Mouse (Mus musculus) brown adipose tissue, adult 24 weeks (tissue): ENCODE results near the gene Nnat. TPM values are rescaled to one million over a fixed set of nuclear protein-coding genes. Genes with fewer than 3 reads are reported as not detected.

Experiments used
- H3K27ac ChIP-seq: fragments of 200-500 bp; replicated peaks from 2 replicates; pipeline ENCODE4 v1.5.1; 2012; ENCODE audit warnings: low read depth, mild to moderate bottlenecking, low read length
- H3K4me1 ChIP-seq: fragments of 200-500 bp; 2 replicates; pipeline ENCODE4 v1.6.1; 2012; ENCODE audit warnings: low read length, mixed read lengths; ENCODE audit not compliant: control insufficient read depth, insufficient read depth, insufficient read length
- H3K4me3 ChIP-seq: fragments of 200-500 bp; 2 replicates; pipeline ENCODE4 v1.5.1; 2012; ENCODE audit warnings: low read depth, mild to moderate bottlenecking, low read length, moderate library complexity; ENCODE audit not compliant: insufficient read depth
- polyA plus RNA-seq: library from polyadenylated mRNA; stranded (reverse); fragments of >200 nt; gene quantifications from 2 replicates; pipeline ENCODE4 v1.2.4, GENCODE M21; 2012; ENCODE audit not compliant: missing spikeins, insufficient read depth, insufficient read length

Nnat gene
- polyA plus RNA-seq, 1 experiment = 188 TPM

- H3K4me3 ChIP-seq = no peak overlapping the region
- peak overlapping the region; percentile 15 for H3K27ac ChIP-seq
- peaks cover 20% of the 10 kb centered on the region for H3K4me1 ChIP-seq
Observed at GRCm38 (mm10) chr2:157540073-157540952, 19.6 kb upstream of the Nnat start.

- Histone ChIP-seq H3K4me1 (peaks cover 20% of the 10 kb centered on the region), H3K27ac (no peak overlapping the region; the same call in 1 of the 2 replicates), H3K4me3 (no peak overlapping the region)
Observed at GRCm38 (mm10) chr2:157540953-157541569, 18.8 kb upstream of the Nnat start.

GRCm38 (mm10) chr2:157541631-157542030 lies 18.2 kb upstream of the Nnat start:
- no peak overlapping the region for H3K27ac ChIP-seq
- peaks cover 15% of the 10 kb centered on the region for H3K4me1 ChIP-seq
- H3K4me3 ChIP-seq = no peak overlapping the region

GRCm38 (mm10) chr2:157542415-157542814 lies 17.5 kb upstream of the Nnat start:
- no peak overlapping the region for H3K27ac ChIP-seq
- no peak overlapping the region for H3K4me3 ChIP-seq

GRCm38 (mm10) chr2:157544333-157544888 lies 15.5 kb upstream of the Nnat start:
- no peak overlapping the region for H3K27ac ChIP-seq
- no peak overlapping the region for H3K4me3 ChIP-seq
- H3K4me1 ChIP-seq = peaks cover 5% of the 10 kb centered on the region; the same call in 1 of the 2 replicates

More at GRCm38 (mm10) chr2:157542415-157542814, 17.5 kb upstream of the Nnat start:
- peaks cover 8% of the 10 kb centered on the region; the same call in 1 of the 2 replicates for H3K4me1 ChIP-seq

- Histone ChIP-seq H3K4me1 (peaks cover 6% of the 10 kb centered on the region; the same call in 1 of the 2 replicates), H3K4me3 (no peak overlapping the region), H3K27ac (no peak overlapping the region)
Observed at GRCm38 (mm10) chr2:157546686-157547085, 13.2 kb upstream of the Nnat start.

GRCm38 (mm10) chr2:157550292-157550691 lies 9.6 kb upstream of the Nnat start:
- Histone ChIP-seq H3K4me3 (no peak overlapping the region), H3K27ac (no peak overlapping the region), H3K4me1 (peaks cover 32% of the 10 kb centered on the region)

- Histone ChIP-seq H3K27ac (peak overlapping the region; percentile 74), H3K4me1 (peaks cover 38% of the 10 kb centered on the region)
Observed at GRCm38 (mm10) chr2:157552158-157552886, 7.6 kb upstream of the Nnat start.

GRCm38 (mm10) chr2:157556074-157556698 lies 3.7 kb upstream of the Nnat start:
- Histone ChIP-seq H3K27ac (no peak overlapping the region), H3K4me3 (no peak overlapping the region), H3K4me1 (peaks cover 37% of the 10 kb centered on the region)

More at GRCm38 (mm10) chr2:157552158-157552886, 7.6 kb upstream of the Nnat start:
- no peak overlapping the region for H3K4me3 ChIP-seq

GRCm38 (mm10) chr2:157558051-157558450 lies 1.8 kb upstream of the Nnat start:
- H3K4me1 ChIP-seq = peaks cover 24% of the 10 kb centered on the region
- no peak overlapping the region for H3K27ac ChIP-seq
- no peak overlapping the region for H3K4me3 ChIP-seq

- Histone ChIP-seq H3K4me3 (no peak overlapping the region), H3K27ac (no peak overlapping the region), H3K4me1 (peaks cover 21% of the 10 kb centered on the region)
Observed at GRCm38 (mm10) chr2:157558520-157558919, 1.4 kb upstream of the Nnat start.

- H3K4me3 ChIP-seq = no peak overlapping the region; the same call in 1 of the 2 replicates
- peak overlapping the region; percentile 14; the same call in 1 of the 2 replicates for H3K27ac ChIP-seq
- H3K4me1 ChIP-seq = peaks cover 15% of the 10 kb centered on the region
Observed at GRCm38 (mm10) chr2:157559440-157559839, 438 bp upstream of the Nnat start.

GRCm38 (mm10) chr2:157560302-157560701 lies 424 bp downstream of the Nnat start:
- H3K4me3 ChIP-seq = peak overlapping the region; percentile 45
- H3K27ac ChIP-seq = no peak overlapping the region
- peaks cover 10% of the 10 kb centered on the region for H3K4me1 ChIP-seq

- H3K4me3 ChIP-seq = peak overlapping the region; percentile 41
Observed at GRCm38 (mm10) chr2:157561165-157561836, 1.4 kb downstream of the Nnat start.

More at GRCm38 (mm10) chr2:157561165-157561836, 1.4 kb downstream of the Nnat start:
- Histone ChIP-seq H3K27ac (no peak overlapping the region), H3K4me1 (peaks cover 7% of the 10 kb centered on the region)
